Mouse (Mus musculus) cerebellum, adult (tissue): ENCODE data around the gene Col16a1.

Source experiments
- ATAC-seq: cut with Nextera tagmentation; 2 replicates; pipeline ENCODE4 v1.9.2; 2017; ENCODE audit warnings: mild to moderate bottlenecking, moderate library complexity, mixed read lengths; ENCODE audit not compliant: insufficient number of reproducible peaks, low FRiP score, low TSS enrichment

Col16a1 gene

GRCm38 (mm10) chr4:130047331-130048202, at the start of gene Col16a1:
TSS of gene Col16a1 (plus strand) at chr4:130047840.
- ATAC-seq = 0 out of 2 replicates have a peak, but pooled peaks have one; percentile 52

GRCm38 (mm10) chr4:129998124-129998523, 49.5 kb upstream of the Col16a1 start:
- ATAC-seq = no peak

- no peak for ATAC-seq
Measured at GRCm38 (mm10) chr4:130001710-130002109, 45.9 kb upstream of the Col16a1 start.

GRCm38 (mm10) chr4:130002157-130002556, 45.5 kb upstream of the Col16a1 start:
- ATAC-seq = no peak

GRCm38 (mm10) chr4:130005593-130005992, 42.0 kb upstream of the Col16a1 start:
- no peak for ATAC-seq

- ATAC-seq = no peak
Measured at GRCm38 (mm10) chr4:130006533-130006932, 41.1 kb upstream of the Col16a1 start.

GRCm38 (mm10) chr4:130009043-130009442, 38.6 kb upstream of the Col16a1 start:
- ATAC-seq = no peak

GRCm38 (mm10) chr4:130010723-130011122, 36.9 kb upstream of the Col16a1 start:
- ATAC-seq = no peak

GRCm38 (mm10) chr4:130012234-130012633, 35.4 kb upstream of the Col16a1 start:
- no peak for ATAC-seq

- ATAC-seq = no peak
Measured at GRCm38 (mm10) chr4:130013111-130013510, 34.5 kb upstream of the Col16a1 start.

- ATAC-seq = no peak
Measured at GRCm38 (mm10) chr4:130016010-130016409, 31.6 kb upstream of the Col16a1 start.

GRCm38 (mm10) chr4:130017036-130017674, 30.5 kb upstream of the Col16a1 start:
- no peak for ATAC-seq

GRCm38 (mm10) chr4:130022952-130023351, 24.7 kb upstream of the Col16a1 start:
- no peak for ATAC-seq

- ATAC-seq = no peak
Measured at GRCm38 (mm10) chr4:130023511-130024231, 24.0 kb upstream of the Col16a1 start.

GRCm38 (mm10) chr4:130025544-130025943, 22.1 kb upstream of the Col16a1 start:
- ATAC-seq = no peak

GRCm38 (mm10) chr4:130031146-130031545, 16.5 kb upstream of the Col16a1 start:
- no peak for ATAC-seq

- ATAC-seq = no peak
Measured at GRCm38 (mm10) chr4:130033496-130033895, 14.1 kb upstream of the Col16a1 start.

GRCm38 (mm10) chr4:130036112-130036511, 11.5 kb upstream of the Col16a1 start:
- ATAC-seq = peak; percentile 70; the same call in 1 of the 2 replicates

- peak; percentile 26; the same call in 1 of the 2 replicates for ATAC-seq
Measured at GRCm38 (mm10) chr4:130036573-130037401, 10.9 kb upstream of the Col16a1 start.

GRCm38 (mm10) chr4:130039351-130039750, 8.3 kb upstream of the Col16a1 start:
- ATAC-seq = no peak
